Mouse (Mus musculus) lung, adult 2 months (tissue): ENCODE results near the gene Commd3.

Source experiments
- CTCF ChIP-seq: fragments of 200-500 bp; IDR thresholded peaks from 2 replicates; pipeline ENCODE4 v1.5.1; 2011; ENCODE audit warnings: mild to moderate bottlenecking, low read length, control low read depth; ENCODE audit not compliant: insufficient read depth
- POLR2A ChIP-seq: fragments of 200-500 bp; IDR thresholded peaks from 2 replicates; pipeline ENCODE4 v1.6.1; 2011; ENCODE audit warnings: low read depth, mild to moderate bottlenecking, control low read depth, low read length, borderline replicate concordance; ENCODE audit errors: extremely low read depth

- no peak; the same call in 1 of the 2 replicates for TF ChIP-seq POLR2A
- TF ChIP-seq CTCF, result no peak
Measured at GRCm38 (mm10) chr2:18676457-18676935, 4.3 kb downstream of the Commd3 start.
